Mouse (Mus musculus) fat pad, adult 2 months (tissue): Measurements from ENCODE around the gene Pkp3.
"Not testable (repeated sequence)": the region's sequence is repeated elsewhere in the genome, so short reads cannot be mapped to it uniquely, and the experiment has no call there.

Source experiments
- DNase-seq: peaks from one replicate; pipeline ENCODE4 v3.0.0-alpha.2; 2011; ENCODE audit warnings: low read depth, low spot score; ENCODE audit errors: extremely low read depth

Gene Pkp3

DNA sequence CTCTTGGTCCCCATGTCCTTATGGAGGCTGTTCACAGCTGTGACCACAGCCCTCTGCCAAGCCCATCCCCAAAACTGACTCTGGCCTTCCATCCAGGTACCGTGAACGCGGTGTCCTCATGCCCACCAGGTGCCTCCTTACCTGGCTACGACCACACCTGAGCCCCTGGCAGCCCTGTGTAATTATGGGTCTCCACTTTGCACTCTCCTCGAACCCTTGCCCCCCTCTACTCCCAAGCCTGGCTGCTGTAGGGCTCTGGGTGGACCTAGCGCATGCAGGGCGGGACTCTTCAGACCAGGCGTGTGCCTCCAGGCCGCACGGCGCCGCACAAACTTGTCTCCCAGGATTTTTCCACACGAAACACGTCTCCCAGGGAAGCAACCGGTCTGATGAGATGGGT lies at the start of gene Pkp3:
Pkp3 (plus strand) TSS at position 378 of the 400 bp plus-strand sequence.
- DNase-seq: no peak

DNA sequence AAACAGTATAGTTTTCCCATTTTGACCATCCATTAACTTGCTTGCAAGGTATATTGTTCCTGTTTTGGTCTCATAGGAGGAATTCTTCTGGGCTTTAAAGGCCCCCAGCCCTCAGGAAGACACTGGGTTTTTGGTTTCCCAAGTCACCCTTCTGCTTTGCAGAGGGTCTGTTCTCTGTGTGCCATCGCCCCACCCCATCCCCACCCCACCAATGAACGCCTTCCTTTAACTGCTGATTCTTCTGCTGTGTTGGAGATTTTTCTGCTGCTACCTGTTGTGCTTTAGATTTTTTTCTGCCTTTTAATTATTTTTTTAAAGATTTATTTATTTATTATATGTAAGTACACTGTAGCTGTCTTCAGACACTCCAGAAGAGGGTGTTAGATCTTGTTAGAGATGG lies 49.2 kb upstream of the Pkp3 start, which contains the start of gene Gm17387:
Gm17387 (plus strand) TSS at position 301 of the 400 bp plus-strand sequence.
- no peak for DNase-seq

DNA sequence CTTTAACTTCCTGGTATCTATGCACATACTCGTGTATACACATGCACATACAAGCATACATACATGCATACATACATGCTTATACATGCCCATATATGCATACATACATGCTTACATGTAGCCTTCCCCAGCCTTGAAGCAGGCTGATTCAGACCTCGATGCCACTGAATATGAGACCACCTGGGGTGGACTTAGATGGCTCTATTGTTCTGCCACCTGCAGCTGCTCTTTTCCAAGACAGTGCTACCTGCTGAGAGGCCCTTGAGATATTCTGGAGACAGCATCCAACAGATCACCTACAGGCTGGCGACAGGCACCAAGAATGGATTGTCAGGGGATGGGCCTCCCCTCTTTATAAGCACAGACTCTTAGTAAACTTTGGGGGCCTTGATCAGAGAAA lies 47.6 kb upstream of the Pkp3 start:
- DNase-seq: no peak

DNA sequence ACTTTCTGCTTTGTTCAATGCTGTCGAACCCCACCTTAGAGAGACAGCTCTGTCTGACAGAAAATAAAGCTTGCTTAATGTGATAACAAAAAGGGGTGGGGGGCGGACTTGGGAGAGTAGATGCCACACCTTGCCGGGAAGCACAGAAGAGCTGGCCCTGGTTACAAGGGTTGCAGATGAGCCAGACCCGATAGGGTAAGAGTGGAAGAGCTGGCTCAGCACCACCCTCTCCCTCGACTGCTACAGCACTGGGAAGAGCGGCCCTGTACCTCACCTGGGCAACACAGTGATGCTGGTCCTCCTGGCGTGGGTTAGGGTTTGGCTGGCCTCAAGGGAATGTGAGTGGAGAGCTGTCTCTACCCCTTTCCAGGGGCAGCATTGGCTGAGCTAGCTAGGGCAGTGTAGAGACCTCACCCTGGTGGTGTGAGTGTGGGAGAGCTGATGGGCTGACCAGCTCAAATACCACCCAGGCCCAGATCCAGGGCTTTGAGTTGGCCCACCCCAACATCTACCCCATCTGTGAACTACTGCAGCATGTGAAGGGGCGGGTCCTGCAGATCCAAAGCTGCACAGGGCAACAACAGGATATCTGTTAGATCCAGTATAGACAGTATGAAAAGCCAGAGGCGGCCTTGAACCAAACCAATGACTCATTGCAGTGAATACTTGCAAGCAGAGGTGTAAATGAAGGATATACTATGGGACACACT lies 45.4 kb upstream of the Pkp3 start:
- no peak for DNase-seq

DNA sequence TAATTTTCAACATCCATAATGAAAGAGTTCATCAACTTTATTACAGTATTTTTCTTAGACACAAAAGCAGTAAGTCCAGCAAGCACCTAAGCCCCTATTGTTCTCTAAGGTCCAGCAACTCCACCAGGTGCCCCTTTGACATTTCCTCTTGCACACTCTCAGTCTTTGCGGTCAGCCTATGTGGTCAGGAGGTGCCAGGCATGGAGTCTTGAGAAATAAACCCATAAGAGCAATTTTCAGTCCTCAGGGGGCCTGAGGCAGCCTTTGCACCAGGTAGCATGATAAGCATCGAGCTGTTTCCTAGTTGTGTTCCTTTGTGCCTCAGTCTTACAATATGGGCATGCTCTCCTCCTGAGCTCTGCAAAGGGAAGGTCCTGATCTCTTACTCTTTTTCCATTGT lies 41.4 kb upstream of the Pkp3 start:
- not testable (repeated sequence) for DNase-seq

DNA sequence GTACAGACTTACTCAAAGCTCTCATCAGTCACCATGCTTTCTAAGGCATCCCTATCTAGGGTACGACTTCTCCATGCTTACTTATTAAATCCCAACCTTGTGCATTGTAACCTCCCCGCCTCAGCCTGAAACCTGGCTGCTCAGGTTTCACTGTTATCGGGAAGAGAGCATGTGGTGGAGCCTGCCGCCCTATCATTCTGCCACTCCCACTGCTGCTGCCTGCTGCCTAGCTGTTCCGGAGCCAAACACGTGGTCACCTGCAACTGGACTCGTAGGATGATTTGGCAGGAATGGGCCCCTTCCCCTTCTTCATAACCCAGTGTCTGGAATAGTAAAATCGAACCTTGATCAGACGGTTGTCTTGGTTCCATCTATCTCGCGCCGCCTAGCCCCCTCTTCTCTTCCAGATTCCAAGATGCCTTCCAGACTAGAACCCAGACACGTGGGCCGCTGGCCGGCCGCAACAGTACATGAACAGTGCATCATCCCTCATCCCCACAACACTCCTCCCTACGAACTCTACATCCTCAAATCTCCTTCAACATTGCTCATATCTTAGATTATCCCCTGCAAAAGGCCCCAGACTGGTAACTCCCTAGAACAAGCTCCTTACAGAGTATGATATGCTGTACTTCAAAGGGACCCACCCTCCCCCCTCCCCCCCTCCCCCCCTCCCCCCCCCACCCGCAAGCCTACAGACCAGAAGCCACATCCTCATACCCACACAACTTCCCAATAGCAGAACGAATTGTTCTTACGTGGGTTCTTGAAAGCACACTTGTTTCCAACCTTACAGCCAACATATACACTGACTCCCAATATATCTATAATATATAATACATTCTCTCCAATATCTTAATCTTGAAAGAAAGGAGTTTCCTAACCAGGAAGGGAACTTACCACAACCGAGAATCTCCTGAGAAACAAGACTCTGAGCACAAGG lies 39.7 kb upstream of the Pkp3 start:
- DNase-seq: no peak

DNA sequence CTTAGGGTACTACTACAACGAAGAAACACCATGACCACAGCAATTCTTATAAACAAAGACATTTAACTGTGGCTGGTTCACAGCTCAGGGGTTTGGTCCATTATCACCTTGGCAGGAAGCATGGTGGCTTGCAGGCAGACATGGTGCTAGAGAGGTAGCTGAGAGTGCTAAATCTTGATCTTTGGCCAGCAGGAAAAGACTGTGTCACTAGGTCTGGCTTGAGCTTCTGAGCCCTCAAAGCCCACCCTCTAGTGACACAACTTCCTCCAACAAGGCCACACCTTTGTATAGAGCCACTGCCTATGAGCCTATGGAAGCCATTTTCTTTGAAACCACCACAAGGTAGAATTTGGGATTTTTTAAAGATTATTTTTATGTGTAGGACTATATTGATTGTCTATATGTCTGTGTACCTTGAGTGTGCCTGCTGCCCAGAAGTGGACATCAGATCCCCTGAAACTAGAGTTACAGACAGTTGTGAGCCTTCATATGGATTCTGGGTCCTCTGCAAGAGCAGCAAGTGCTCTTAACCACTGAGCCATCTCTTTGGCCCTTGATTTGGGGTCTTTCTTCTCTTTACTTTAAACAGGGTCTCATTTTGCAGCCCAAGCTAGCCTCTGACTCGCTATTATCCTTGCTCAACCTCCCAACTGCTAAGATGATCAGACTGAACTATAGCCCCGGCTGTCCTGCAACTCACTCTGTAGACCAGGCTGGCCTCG lies 38.5 kb upstream of the Pkp3 start:
- DNase-seq: no peak

DNA sequence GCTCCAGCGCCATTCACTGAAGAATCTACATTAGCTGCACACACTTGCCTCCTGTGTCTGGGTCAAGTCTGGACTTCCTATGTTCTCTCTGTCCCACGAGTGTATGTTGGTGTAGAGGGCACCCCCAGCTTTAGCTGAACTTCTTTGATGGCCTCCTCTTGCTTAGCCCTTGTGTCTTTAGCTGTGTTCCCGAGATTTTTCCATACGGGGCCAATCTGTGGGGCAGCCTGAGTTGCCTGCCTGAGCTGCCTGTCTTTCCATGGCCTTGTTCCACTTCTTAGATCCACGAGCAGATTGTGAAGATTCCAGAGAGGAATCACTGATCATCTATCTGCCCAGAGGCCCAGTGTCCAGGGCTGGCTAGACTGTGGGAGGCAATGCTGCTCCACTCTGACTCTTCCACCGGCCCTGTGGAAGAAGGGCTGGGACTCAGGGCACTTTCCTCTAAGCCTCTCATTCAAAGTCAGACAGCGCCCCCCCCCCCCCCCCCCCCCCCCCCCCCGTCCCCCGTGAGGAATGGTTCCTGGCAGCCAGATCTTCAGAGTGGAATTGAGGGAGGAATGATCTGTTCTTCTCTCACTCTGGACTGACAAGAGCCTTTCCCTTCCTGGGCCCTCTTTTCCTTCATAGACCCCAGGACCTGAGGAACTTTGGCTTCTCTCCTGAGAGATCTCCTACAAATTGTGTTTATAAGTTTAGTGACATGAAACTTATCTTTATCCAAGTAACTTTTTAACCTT lies 37.0 kb upstream of the Pkp3 start:
- no peak for DNase-seq

DNA sequence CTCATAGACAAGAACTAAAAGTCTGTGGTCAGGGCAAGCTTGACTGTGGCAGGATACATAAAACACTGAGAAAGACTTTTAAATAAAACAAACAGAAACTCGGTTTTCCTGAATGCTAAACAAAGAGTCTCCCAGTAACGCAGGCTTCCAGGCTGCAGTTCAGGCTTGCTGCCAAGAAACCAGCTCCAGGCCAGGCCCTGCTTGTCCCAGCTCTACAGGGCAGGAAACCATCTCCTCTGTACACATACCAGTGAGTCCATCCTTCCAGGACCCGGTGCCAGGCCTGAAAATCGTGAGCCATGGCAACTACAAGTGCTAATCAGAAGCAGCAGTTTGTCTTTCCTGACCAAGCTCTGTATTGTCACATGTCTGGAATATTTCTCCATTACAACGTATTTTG lies 36.4 kb upstream of the Pkp3 start:
- no peak for DNase-seq

DNA sequence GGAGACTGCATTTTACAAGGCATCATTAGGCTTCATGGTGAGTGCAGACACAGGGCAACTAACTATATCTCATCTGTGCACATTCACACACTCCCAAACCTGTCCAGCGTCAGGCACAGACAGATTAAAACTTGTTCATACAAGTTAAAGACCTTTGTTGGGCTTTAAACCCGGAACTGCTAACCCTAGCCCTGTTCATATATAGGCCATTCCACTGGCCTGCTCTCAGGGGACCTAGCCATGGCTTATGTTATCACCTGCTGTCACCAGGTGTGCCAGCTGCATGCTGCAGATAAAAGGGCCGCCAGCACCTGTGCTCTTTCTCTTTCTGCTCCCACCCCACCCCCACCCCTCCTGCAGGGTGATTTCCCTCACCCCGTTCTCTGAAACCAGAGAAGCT lies 35.5 kb upstream of the Pkp3 start:
- DNase-seq: no peak

DNA sequence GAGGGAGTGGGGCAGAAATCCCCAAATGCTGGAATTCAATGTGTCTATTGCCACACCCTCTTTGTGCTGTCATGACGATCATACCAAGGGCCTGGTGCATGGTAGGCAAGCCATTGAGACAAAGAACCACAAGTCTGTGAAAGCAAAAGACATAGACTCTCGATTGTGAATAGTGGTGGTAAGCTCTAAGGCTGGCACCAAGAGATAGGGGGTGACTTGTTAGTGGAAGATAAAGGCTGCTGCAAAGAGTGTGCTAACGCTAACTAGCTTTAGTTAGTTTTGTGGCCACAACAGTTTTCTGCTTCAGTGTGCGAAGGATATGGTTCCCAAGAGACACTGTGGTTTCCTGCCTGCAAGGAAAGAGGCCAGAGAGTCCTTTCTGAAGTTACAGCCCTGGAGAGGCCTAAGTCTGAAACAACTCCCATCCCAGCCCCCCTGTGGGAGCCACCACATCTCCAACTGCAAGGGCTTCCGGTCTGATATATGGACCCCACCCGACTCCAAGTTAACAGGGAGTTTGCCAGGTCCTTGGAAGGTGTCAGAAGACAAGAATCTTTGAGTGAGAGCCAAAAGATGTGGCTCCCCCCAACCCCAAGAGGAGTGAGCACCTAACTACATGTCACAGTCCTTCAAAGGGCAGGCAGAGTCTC lies 31.0 kb upstream of the Pkp3 start:
- DNase-seq: no peak

DNA sequence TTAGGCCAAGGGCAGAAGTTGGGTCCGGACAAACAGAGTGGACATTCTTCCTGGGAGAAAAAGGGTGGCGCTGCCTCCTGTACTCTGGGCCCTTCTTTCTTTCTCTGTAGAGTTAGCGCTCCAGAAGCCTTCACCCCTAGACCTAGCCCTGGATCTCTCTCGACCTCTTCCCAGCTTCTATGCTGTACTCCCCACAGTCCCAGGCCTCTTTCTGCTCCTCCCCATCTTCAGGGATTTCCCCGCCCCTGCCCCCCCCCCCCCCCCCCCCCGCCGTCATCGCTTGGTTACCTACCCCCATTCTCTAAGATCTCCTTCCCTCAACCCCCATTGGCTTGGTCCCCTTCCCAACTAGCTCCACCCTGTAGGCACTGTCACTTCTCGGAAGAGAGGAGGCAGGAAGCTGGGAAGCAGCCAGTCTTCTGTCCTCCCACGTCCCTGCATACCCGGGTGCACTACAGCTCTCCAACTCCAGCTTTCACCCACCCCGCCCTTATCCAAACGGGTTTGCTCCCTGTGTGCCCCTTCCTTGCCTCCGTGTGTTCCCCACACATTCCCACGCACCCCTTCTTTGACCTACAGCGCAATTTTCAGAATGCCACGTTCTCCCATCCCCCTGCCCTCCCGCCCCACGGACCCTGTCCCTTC lies 30.3 kb upstream of the Pkp3 start:
- no peak for DNase-seq

DNA sequence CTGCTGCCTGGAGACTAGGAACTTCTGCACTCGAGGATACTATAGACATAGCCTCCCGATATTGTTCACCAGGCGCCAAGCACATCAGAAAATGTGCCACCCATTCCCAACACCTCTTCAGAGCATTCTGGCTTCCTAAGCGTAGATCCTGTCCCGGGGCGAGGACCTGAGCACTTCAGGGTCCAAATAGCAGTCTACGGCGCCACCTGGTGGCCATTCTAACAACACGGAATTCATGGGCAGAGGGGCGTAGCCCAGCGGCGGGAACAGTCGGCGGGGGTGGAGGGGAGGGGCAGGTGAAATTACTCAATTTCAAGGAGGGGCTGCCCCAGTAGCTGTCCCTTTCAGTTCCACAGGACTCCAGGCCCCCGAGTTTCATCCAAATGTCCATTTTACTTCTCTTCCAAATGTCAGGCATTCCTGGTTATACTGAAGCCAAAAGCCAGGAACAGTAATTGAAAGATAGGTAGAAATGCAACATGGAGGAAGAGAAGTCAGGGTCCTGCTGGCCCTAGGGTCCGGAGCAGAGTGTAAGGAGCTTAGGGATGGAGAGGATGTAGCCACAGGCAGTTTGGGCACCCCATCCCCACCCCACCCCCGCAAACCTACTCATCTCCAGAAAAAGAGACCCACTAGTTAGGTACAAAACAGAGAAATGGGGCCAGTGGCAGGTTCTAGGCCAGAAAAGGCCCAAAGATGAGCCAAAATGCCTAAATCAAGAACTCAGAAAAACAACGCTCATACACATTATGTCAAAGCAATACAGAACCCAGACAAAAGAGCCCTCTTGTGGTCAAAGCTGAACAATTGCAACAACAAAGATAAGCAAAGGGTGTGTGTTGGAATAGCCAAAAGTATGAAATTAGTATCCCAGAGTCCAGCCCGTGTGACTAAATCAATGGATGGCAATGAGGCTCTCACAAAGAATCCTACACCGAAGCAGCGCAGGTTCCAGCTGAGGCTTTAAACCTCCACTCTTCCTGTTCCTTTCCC lies 29.5 kb upstream of the Pkp3 start:
- no peak for DNase-seq

DNA sequence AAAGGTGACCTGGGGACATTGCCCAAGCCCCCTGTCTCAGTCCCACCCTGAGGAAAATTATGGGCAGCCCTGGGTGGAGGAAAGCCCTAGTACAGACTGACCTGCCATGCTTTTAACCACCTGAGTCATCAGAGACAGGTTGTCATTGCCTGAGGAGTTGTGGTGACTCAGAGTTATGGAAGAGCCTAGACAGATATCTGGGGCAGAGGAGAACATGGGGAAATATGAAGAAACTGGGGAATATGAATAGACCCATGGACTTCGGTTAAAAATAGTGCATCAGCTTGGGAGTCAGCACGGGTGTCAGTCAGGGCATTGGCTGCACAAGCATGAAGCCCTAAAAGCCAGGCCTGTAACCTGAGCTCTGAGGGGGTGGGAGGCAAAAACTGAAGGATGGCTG lies 28.7 kb upstream of the Pkp3 start:
- no peak for DNase-seq

DNA sequence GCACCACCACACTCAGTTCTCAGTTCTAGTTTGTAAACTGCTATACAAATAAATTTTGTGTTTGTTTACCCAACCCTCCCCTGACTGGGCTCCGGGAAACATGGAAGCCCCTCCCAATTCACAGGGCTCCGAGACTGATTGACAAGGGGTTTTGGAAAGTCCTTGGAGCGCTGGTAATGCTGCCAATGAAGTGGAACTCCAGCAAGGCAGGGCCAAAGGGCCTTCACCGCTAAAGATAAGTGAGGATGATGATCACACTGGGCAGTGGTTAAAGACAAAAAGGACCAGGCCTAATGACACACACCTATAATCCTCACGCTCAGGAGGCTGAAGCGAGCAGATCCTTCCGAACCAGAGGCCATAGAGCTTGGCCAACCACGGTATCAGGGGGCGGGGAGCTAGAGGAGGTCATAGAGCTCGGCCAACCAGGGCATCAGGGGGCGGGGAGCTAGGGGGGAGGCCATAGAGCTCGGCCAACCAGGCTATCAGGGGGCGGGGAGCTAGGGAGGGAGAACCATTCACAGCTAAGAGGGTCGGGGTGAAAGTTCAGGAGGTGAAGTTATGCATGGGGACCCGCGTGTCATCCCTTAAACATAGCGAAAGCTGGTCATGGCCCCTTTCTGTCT lies 26.8 kb upstream of the Pkp3 start:
- DNase-seq: no peak

DNA sequence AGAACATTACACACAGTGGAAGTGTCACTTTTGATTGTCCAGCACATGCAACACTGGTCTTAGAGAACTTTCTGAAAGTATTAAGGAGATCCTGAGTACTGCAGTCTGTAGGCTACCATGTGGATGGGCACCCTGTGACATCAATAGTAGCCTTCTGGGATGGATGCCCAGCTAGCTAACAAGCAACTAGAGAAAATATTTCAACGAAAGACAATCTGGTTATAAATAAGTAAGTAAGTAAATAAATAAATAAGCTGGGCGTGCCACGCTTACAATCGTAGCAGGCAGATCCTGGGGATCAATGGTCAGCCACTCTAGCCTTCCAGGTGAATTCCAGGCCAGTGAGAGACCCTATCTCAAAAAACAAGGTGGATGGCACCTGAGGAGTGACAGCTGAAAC lies 26.0 kb upstream of the Pkp3 start:
- DNase-seq: no peak

DNA sequence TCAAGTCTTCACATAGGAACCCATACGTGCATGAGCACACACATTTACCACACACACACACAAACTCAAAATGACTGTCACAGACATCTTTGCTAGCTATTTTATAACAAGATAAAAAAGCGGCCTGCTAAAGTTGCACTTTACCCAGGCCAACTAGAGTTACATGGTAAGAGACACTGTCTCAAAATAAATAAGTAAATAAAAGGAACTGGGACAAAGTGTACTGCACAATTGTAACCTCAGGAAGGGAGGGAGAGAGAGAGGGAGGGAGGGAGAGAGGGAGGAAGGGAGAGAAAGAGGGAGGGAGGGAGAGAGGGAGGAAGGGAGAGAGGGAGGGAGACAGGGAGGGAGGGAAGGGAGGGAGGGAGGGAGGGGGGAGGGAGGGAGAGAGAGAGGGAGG lies 25.6 kb upstream of the Pkp3 start:
- DNase-seq: no peak

DNA sequence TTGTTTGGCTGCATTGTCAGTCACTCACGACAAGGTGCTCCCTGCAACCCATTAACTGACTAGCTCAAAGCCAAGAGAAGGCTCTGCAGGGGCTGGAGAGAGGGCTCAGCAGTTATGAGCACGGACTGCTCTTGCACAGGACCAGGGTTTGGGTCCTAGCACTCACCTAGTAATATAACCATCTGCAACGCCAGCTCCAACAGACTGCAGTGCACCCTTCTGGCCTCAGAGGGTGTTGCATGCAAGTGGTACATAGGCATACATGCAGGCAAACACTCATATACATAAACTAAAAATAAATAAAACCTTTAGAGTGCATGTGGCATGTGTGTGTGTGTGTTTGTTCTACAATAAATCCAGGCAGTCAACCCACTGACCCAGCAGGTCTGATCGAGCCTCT lies 22.2 kb upstream of the Pkp3 start:
- DNase-seq: no peak
